Mouse (Mus musculus) splenic B cell, adult 2 months (primary cell): ENCODE data around the gene Ndufa9.

Source experiments
- DNase-seq: peaks from one replicate; pipeline ENCODE4 v3.0.0-alpha.2; 2011; ENCODE audit warnings: low read depth, low spot score
- H3K27me3 ChIP-seq: 2 replicates; pipeline ENCODE4 v1.6.1; 2012; ENCODE audit warnings: mild to moderate bottlenecking, low read length, moderate library complexity, mixed read lengths; ENCODE audit not compliant: control insufficient read depth, poor library complexity, insufficient read depth, severe bottlenecking
- H3K36me3 ChIP-seq: 2 replicates; pipeline ENCODE4 v1.6.1; 2012; ENCODE audit warnings: mild to moderate bottlenecking, low read length, moderate library complexity, mixed read lengths; ENCODE audit not compliant: control insufficient read depth, poor library complexity, insufficient read depth, severe bottlenecking

Ndufa9 gene

DNA sequence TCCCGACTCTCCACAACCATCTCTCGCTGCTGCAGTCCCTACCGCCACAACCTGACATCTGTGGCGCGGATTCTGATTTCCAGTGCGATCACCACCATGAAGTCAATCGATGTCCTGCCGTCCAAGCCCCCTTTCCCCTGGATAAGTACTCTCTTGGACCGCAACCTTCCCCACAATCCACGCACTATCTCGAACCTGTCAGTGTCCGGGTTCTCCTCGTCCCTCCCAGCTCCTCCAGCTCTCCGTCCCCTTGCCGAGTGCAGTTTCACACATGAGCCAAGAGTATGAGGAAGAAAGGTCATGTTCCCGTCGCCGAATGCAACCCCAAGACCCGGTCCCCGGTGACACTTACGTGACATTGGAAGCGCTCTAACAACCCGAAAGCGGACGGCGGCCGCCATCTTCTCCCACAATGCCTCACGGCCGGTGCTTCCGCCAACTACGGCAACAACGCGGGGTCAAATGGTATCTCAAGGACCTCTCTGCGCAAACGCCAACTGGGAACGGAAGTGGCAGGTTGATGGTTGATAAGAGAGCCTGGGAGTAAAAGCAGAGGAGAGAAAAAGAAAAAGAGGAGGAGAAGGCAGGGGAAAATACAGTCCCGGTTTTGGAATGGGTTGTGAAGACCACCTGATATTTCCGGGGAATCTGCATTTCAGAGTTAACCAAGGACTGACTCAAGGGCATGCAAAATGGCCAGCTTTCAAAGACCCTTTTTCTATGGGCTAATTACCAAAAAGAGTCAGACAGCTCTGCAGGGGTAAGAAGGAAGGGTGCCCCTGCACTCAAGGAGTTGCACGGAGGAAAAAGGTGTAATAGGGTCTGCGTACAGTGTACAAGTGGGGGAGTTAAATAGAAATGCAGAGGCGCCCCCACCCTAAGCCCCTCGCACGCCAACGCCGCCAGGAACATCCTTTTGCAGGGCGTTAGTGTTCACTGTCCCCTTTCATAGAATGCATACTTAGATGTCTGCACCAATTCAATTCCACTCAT lies at the start of gene Ndufa9:
Gene Ndufa9 (minus strand): TSS at position 425 of the 993 bp plus-strand sequence.
- Histone ChIP-seq H3K27me3 (no peaks in the 10 kb centered on the region), H3K36me3 (peaks cover 4% of the 10 kb centered on the region; the same call in 1 of the 2 replicates)
- DNase-seq: peak; percentile 94

DNA sequence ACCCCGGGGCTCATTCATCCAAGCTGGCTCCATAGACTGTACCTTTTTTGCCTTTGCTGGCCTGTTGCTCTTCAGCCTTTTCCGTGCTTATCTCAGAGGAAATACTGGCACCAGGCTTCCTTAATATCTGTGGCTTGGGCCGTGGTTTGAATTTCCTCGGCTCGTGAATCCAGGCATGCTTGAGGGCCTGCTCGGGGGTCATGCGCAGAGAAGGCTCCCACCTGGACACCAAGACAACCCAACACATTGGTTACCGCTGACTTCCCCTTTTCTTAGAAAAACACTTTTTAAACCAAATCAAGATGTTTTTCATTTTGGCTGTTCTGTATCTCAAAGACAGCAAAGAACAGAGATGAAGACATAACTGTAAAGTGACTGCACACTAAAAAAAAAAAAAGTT lies 28.2 kb upstream of the Ndufa9 start:
- DNase-seq: no peak
- Histone ChIP-seq H3K36me3 (no peaks in the 10 kb centered on the region), H3K27me3 (no peaks in the 10 kb centered on the region; the same call in 1 of the 2 replicates)

DNA sequence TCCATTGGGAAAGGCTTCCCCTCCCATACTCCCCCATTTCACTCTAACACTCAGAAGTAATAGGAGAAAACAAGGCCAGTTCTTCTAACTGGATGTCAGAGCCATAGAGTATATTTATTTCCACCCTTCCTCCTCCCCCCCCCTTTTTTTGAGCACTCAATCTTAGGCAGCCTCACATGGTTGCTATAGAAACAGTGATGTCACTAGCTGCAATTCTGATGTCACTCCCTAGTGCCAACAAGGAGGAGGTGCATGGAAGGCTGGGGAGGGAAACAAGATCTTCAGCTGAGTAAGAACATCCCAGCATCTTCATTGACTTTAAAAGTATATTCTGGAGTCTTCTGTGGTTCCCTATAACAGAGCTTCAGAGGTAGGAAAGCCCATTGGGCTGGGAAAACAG lies 3.9 kb upstream of the Ndufa9 start, which contains the start of gene Akap3:
Gene Akap3 (plus strand): TSS at position 218 of the 400 bp plus-strand sequence.
- no peaks in the 10 kb centered on the region for H3K36me3 ChIP-seq
- DNase-seq: peak; percentile 38

DNA sequence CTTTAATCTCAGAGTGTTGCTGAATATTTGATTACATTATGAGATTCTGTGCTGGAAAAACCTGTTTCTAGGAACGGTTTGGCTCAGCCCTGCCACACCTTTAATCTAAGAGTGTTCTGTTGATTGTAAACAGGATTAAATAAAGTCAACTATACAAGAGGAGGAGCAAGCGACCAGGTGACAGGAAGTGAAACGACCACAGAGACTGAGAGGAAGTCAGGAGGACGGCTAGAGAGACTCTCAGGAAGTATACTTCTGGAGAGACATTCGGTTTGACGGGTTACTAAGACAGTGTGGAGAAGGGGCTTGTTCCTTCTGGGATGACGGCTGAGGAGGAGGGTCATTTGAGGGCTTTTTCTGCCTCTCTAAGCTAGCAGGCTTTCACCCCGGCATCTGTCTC lies 12.3 kb downstream of the Ndufa9 start:
- DNase-seq: no peak
- no peaks in the 10 kb centered on the region for H3K27me3 ChIP-seq
- H3K36me3 ChIP-seq: peaks cover 8% of the 10 kb centered on the region

More for the DNA sequence above, 3.9 kb upstream of the Ndufa9 start, which contains the start of gene Akap3:
- no peaks in the 10 kb centered on the region for H3K27me3 ChIP-seq

DNA sequence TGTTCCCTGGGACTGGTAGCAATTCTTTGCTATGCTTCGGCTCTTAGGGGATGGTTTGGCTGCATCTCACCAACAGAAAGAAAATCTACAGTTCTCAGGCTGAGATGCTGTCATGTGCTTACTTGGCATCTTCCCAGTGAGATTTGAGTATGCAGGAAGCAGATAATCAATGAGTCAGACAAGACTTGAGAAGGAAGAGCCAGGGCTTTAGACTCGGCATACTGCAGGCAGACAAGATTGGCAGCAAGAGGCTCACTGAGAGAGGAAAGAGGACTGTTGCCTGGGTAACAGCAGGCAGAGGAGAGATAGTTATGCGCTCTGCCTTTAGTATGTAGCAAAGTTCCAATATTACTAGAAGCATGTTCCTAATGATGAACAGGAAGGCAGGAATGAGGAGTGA lies 25.8 kb downstream of the Ndufa9 start:
- peaks cover 11% of the 10 kb centered on the region for H3K36me3 ChIP-seq
- no peak for DNase-seq
- no peaks in the 10 kb centered on the region for H3K27me3 ChIP-seq

DNA sequence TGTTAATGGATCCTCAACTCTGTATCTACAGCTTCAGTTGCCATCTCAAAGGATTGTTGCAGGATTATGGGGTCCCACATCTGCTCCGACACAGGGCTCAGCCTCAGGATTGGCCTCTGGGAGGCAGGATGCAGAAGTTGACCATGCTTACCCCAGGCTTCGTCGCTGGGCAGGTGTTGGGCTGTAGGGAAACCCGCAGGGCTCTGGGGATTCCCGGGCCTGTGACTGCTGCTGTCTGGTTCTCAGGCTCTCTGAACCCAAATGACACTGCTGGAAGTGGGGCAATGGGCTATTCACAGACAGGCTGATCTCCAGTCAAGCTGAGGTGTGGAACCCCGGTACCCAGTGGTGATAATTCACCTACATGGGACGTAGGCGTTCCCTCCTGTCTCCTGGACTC lies 32.6 kb downstream of the Ndufa9 start:
- DNase-seq: no peak
- H3K27me3 ChIP-seq: no peaks in the 10 kb centered on the region
- peaks cover 5% of the 10 kb centered on the region for H3K36me3 ChIP-seq

DNA sequence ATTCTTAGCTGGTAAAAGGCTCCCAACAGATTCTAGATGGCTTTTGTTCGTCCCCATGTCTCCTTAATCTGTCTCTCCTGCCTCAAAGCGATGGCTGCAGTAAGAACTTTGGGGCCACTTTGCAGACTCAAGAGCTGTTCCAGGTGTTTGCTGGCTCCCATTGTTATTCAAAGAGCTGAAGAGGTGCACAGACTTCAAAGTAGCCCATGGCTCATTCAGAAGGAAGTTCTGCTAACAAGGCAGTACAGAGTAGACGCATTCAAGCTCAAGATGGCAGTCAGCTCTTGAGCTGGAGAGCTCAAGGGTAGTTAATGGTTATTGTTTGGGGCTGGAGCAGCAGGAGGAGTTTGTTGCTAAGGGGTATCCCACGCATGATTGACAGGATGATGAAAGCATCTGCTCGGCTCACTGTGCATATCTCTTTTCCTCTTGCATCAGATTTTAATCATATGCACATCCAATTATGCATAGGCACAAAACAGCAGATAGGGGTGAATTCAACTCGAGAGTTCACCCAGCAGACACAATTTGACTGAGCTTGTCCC lies 33.7 kb downstream of the Ndufa9 start:
- DNase-seq: no peak
- Histone ChIP-seq H3K36me3 (no peaks in the 10 kb centered on the region), H3K27me3 (no peaks in the 10 kb centered on the region)

DNA sequence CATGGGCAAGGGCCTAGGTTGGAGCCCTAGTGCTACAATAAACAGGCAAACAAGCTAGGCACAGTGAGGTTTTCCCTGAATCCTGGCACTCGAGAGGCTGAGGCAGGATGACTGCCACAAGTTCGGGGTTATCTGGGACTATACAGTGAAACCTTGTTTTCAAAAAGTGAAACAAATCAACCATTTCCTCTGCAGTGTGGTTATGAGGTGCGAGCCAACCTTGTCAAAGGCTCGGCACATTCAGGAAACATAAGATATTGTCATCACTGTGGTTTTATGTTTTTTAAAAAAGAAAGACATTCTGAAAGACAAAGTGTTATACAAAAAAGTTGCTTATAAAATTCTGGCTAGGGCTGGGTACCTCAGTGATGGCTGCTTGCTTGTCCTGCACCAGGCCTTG lies 37.5 kb downstream of the Ndufa9 start:
- no peak for DNase-seq
- Histone ChIP-seq H3K36me3 (no peaks in the 10 kb centered on the region), H3K27me3 (no peaks in the 10 kb centered on the region)

DNA sequence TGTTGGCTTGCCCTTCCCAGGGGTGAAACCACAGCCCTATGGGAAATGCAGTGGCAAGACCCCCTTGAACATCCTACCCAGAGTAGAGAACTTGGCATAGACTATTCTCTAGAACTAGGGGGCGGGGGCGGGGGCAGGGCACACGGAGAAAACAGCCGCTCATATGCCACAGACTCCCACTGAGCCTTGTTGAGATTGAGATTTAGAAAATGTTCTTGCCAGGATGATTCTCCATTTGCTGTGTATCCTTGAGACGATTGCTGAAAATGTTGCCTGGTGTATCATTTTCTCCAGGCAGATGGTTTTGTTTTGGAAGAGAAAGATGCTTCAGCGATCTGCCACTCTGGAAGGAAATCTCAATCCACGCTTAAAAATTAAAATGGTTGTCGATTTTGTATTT lies 40.4 kb downstream of the Ndufa9 start:
- DNase-seq: no peak
- Histone ChIP-seq H3K36me3 (no peaks in the 10 kb centered on the region), H3K27me3 (no peaks in the 10 kb centered on the region)

DNA sequence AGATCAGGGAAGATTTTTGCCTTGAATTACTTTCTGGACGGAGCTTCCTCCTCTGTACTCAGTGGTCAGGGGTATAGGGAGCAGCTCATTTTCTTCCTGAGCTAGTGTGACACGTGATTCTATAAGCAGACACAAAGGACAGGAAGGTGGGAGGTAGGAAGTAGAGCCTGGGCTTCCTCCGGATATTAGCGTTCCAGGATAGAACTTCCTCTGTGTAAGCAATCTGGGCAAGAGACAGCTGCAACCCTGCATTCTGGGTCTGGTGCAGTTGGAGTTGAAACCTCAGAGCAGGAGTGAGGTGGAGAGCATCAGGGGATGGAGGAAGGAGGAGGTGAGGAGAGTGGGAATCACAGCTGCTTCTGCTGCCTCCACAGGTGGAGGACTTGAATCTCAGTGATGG lies 40.8 kb downstream of the Ndufa9 start:
- DNase-seq: no peak
- H3K27me3 ChIP-seq: no peaks in the 10 kb centered on the region
- no peaks in the 10 kb centered on the region for H3K36me3 ChIP-seq

DNA sequence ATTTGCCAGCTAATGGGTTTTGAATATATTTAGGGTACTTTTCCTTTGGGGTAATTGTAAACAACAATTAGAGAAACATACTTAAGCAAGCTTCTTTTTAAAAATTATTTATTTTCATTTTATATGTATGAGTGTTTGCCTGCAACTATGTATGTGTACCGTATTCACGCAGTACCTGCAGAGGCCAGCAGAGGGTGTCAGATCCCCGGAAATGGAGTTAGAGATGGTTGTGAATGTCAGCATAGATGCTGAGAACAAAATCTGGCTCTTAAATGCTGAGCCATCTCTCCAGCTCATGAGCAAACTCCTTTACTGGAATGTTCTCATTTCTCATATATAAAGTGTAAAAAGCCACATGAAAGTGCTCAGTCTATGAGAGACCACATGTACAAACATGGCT lies 42.2 kb downstream of the Ndufa9 start:
- no peaks in the 10 kb centered on the region for H3K36me3 ChIP-seq
- no peak for DNase-seq
- no peaks in the 10 kb centered on the region for H3K27me3 ChIP-seq

DNA sequence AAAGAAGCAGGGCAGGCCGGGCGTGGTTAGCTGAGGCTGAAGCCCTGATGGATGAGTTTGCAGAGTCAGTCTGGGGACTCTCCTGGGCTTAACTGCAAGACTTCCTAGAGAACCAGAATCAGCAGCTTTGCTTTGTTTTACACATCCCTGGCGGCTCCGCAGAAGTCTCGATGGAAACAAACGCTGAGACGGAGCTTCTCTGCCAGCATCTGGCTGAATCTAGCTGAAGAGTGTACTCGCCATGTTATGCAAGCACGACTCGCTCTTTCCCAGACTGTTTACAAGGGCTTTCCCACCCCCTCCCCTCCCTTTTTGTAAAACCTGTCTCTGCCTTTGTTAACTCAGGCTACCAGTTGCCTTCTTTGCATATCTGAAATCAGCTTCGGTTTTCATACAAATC lies 46.0 kb downstream of the Ndufa9 start:
- Histone ChIP-seq H3K36me3 (no peaks in the 10 kb centered on the region), H3K27me3 (no peaks in the 10 kb centered on the region)
- no peak for DNase-seq

DNA sequence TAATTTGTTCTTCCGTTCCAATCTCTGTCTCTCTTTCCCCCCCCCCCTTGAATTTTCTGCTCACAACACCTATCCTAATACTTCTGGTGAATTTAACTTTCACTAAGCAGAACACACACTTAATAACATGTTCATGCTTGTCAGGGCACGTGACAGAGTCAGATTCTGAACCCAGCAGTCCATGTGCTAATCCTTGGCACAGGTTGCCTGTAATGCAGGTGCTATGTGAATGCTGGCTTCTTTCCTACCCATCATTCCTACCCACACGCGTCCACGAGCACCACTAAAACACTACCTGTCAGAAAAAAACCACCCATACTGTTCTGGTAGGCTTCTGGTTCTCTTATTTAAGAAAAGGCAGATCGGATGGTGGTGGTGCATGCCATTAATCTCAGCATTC lies 54.2 kb downstream of the Ndufa9 start:
- no peak for DNase-seq
- no peaks in the 10 kb centered on the region for H3K36me3 ChIP-seq
- no peaks in the 10 kb centered on the region for H3K27me3 ChIP-seq

DNA sequence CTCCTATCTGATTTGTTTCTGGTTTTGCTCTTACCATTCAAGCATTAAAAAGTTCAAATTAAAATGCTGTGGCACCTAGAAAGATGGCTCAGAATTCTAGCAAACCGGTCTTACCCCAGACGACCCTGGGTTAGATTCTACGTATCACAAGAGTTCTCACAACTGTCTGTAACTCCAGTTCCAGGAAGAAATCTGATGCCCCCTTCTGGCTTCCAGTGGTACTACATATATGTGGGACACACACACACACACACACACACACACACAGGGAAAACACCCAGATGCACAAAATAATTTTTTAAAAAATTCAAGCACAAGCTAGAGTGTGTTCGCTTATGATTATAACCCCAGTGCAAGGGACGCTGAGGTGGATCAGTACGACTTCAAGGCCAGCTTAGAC lies 55.2 kb downstream of the Ndufa9 start:
- no peak for DNase-seq
- no peaks in the 10 kb centered on the region for H3K27me3 ChIP-seq
- no peaks in the 10 kb centered on the region for H3K36me3 ChIP-seq

DNA sequence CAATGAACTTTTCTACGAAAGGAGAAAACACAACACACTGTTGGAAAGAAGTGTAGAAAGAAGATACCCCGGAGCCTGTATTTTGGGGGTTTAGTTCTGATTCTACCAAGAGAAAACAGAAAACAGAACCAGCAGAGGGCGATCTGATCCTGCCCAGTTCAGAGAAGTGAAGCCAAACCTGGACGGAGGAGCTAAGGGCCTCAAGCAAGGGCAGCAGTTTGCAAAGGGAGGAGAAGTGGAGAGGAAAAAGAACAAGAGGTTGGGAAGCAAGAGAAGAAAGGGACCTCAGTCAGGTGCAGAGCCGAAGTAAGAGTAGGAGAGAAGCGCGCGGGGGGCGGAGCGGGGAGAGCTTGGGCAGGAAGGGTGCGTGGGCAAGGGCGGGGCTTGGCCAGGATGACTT lies 57.0 kb downstream of the Ndufa9 start:
- peak; percentile 15 for DNase-seq
- Histone ChIP-seq H3K27me3 (no peaks in the 10 kb centered on the region), H3K36me3 (no peaks in the 10 kb centered on the region)
